Mouse (Mus musculus): ENCODE measurements around the gene Smtnl2.
"Not testable (repeated sequence)": the region's sequence is repeated elsewhere in the genome, so short reads cannot be mapped to it uniquely, and the experiment has no call there.

The Smtnl2 gene

GRCm38 (mm10) chr11:72411093-72411921 lies at the start of gene Smtnl2:
TSS of gene Smtnl2 (minus strand) at chr11:72411713.
- DNase-seq (ENCODE audit: low read depth) = peak; percentile 30

DNA sequence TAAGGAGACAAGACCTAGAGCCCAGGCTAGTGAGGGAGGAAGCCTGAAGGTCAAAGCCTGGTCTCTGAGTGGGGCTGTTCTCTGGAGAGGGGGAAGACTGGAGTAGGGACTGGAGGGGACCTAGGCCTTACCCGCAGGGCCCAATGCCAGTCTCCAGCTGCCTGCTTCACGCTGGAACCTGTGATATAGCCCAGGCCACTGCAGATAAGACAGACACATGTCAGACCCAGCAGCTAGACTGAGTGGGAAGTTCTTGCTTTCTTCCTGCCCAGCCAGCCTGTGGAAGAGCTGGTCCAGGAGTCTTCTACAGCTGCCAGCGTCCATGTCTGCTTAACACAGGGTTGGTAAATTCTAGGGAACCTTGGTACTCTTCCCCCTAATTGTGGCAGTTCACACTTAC lies 47.0 kb upstream of the Smtnl2 start:
- DNase-seq (ENCODE audit: low read depth) = no peak

- DNase-seq (ENCODE audit: low read depth) = no peak
Measured at GRCm38 (mm10) chr11:72457995-72458496, 46.5 kb upstream of the Smtnl2 start.

DNA sequence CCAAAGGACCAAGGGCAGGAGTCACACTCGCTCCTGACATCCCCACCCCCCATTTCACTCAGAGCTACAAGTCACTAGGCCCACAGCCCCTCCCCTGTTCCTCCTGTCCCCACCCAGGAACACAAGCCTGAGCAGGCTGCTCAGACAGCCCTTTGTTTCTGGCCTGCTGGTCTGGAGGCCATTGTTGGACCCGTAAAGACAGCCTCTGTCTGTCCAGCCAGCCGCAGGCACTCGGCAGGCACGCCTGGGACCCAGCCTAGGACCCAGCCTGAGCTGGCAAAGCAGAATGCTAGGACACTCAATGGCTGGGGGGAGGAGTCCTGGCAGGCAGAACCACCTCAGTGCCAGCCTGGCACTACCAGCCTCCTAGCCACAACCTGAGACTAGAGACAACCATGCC lies 44.2 kb upstream of the Smtnl2 start:
- DNase-seq (ENCODE audit: low read depth) = no peak

- no peak for DNase-seq (ENCODE audit: low read depth)
Measured at GRCm38 (mm10) chr11:72453105-72453953, 41.8 kb upstream of the Smtnl2 start.

- no peak for DNase-seq (ENCODE audit: low read depth)
Measured at GRCm38 (mm10) chr11:72452140-72452665, 40.7 kb upstream of the Smtnl2 start.

DNA sequence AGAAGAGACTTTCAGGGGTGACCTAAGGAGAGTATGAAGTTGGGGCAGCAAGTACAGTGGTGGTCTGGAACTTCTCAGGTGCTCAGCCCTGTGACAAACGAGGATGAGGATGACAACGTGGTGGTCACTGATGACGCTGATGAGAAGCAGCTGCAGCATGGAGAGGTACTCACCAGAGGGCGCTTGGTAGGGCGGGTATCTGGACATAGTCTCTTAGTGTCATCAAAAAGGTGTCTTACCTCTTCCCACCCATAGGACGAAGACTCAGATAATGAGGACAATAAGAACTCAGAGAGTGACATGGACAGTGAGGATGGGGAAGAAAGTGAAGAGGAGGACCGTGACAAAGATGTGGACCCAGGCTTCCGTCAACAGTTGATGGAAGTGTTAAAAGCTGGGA lies 36.0 kb upstream of the Smtnl2 start:
- no peak for DNase-seq (ENCODE audit: low read depth)

- peak; percentile 76 for DNase-seq (ENCODE audit: low read depth)
Measured at GRCm38 (mm10) chr11:72446311-72447105, 35.0 kb upstream of the Smtnl2 start.

DNA sequence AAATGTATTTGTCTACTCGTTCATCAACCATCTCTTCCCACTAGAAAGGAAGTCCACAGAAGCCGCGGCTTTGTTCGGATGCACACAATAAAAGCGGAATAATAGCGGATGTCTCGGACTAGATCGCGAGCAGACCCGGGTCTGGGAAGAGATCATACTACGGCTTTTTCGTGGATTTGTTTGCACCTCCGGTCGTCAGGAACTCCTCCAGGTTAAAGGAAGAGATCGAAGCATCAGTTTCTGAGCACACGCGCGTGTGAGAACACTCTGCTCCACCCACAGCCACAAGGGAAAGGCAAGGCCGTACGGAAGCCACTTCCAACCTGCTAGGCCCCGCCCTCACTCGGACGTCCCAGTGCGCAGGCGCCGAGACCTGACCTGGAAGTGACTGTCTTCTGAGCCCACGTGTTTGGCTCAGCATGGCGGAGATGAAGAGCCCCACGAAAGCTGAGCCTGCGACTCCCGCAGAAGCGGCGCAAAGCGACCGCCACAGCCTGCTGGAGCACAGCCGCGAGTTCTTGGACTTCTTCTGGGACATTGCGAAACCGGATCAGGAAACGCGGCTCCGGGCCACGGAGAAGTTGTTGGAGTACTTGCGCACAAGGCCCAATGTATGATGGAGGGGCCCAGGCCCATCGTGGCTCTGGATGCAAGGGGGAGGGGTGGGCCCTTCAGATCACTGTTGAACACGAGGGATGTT lies 29.6 kb upstream of the Smtnl2 start, which contains the start of gene Mybbp1a:
Mybbp1a (plus strand) TSS at position 391 of the 700 bp plus-strand sequence.
- peak; percentile 98 for DNase-seq (ENCODE audit: low read depth)

DNA sequence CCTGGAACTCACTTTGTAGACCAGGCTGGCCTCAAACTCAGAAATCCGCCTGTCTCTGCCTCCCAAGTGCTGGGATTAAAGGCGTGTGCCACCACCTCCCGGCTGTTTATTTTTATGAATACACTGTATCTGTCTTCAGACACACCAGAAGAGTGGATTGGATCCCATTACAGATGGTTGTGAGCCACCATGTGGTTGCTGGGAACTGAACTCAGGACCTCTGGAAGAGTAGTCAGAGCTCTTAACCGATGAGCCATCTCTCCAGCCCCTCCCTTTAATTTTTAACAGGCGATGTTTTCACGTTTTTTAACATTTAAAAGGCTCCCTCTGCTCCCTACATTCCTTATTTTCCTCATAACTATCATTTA lies 29.1 kb upstream of the Smtnl2 start:
- DNase-seq (ENCODE audit: low read depth) = not testable (repeated sequence)

- DNase-seq (ENCODE audit: low read depth) = no peak
Measured at GRCm38 (mm10) chr11:72438411-72438810, 26.9 kb upstream of the Smtnl2 start.

DNA sequence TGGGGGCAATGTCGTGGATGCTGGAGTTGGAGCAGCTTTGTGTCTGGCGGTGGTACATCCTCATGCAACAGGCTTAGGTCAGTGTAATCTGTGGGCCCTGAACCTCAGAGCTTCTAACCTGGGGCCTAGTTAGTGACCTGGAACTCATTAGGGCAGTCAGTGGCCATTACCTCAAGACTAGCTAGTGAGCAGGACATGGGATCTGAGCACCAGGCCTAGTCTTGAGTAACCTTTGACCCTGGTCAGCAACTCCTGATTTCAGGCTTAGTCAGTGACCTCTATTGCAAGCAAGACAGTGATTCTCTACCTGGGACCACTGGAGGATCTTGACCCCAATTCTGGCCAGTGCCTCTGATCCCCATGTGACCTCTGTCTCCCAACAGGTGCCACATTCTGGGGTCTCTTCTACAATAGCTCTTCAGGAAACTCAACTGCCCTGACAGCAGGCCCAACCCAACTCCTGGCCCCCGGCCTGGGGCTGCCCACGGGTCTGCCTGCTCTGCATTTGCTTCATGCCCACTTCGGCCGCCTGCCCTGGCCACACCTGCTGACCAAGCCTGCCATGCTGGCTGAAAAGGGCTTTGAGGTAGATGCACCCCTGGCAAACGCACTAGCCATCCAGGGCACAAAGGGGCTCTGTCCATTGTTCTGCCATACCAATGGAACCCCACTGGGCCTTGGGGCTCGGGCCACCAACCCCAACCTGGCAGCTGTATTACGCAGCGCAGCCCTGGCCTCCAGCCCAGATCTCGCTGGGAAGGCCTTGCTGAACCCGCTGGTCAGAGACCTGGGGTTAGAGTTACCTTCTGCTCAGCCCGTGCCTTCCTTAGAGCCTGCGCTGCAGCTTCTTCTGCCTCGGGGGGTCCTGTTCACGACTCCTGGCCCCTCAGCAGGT lies 25.5 kb upstream of the Smtnl2 start:
- DNase-seq (ENCODE audit: low read depth) = no peak

GRCm38 (mm10) chr11:72436271-72436670 lies 24.8 kb upstream of the Smtnl2 start:
- DNase-seq (ENCODE audit: low read depth) = no peak

DNA sequence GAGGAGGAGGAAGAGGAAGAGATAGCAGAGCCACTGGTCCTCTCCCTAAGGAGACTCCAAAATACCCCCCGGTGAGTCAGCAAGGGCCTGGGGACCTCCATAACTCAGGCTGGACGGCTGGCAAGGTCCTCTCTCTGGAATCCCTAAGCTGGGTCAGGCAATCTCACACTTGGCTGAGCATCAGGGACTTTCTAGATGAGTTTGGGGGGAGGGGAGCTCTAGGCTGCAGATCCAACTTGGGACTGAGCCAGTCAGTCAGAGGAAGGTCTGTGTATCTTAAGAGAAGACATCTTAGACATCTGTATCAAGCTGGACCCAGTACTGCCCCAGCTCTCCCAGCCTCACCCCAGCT lies 24.2 kb upstream of the Smtnl2 start:
- no peak for DNase-seq (ENCODE audit: low read depth)

DNA sequence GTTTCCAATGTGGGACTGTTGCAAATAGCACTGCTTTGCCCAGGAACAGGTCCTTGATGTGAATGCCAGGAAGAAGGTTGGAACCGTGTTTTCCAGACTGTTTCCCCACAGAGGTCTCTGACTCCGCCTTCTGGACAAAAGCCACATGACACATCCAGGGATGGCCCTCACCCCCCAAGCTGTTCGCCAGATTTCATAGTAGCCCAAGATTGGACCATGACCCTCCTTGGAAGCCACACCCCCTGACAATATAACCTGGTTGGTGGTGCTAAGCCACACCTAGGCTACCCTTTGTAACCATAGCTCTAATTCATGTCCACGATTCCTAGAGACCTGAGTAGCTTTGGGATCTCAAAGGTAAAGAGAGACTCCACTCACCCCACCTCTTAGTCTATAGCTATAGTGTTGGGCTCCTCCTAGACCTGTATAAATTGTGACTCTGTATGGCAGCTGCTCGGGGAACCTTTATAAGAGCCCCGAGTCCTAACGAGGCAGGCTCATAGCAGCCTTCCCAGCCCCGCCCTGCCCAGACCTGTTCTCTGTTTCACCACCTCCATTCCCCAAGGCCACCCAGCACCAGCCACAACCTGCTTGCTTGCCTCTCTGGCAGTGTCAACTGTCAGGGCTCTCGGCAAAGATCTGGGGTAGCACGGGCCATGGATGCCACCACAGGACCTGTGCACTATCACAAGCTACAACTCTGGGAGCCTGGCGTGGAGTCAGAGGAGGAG lies 23.6 kb upstream of the Smtnl2 start, which contains the start of gene Ggt6:
Ggt6 (plus strand) TSS at position 564 of the 731 bp plus-strand sequence.
- no peak for DNase-seq (ENCODE audit: low read depth)

DNA sequence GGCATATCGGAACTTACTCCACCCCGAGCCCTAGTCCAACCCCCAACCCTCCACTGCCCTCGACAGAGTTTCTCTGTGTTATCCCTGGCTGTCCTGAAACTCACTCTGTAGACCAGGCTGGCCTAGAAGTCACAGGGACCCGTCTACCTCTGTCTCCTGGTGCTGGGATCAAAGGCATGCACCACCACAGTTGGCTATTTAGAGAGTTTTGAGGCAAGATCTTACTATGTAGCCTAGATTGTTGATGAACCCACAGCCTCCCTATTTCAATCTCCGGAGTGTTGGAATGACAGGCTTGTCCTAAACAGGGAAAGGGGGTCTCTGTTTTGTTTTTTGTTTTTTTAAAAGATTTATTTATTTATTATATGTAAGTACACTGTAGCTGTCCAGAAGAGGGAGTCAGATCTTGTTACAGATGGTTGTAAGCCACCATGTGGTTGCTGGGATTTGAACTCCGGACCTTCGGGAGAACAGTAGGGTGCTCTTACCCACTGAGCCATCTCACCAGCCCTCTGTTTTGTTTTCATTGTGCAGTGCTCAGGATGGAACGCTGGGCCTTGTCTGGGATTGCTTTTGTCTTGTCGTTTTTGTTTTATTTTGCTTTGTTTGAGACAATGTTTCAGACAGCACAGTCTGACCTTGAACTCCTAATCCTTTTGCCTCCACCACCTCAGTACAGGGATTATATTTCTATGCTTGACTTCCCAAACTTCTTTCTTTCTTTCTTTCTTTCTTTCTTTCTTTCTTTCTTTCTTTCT lies 19.0 kb upstream of the Smtnl2 start:
- not testable (repeated sequence) for DNase-seq (ENCODE audit: low read depth)

GRCm38 (mm10) chr11:72429288-72429690 lies 17.8 kb upstream of the Smtnl2 start:
- peak; percentile 90 for DNase-seq (ENCODE audit: low read depth)

DNA sequence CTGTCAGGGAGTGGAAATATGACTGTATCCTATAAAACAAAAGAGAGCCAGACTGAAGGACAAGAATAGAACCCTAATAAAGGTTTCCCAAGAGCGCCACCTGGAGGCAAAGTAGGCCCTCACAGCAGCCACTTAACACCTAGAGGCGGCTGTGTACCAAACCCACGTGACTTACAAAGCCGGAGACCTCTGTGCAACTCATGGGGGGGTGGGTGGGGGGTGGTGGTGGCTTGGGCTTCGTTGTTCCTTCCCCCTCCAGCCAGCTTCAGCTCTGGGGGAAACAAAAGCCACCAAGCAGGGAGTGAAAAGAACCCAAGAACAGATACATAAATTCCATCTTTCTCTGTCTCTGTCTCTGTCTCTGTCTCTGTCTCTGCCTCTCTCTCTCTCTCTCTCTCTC lies 17.2 kb upstream of the Smtnl2 start:
- DNase-seq (ENCODE audit: low read depth) = peak; percentile 90

DNA sequence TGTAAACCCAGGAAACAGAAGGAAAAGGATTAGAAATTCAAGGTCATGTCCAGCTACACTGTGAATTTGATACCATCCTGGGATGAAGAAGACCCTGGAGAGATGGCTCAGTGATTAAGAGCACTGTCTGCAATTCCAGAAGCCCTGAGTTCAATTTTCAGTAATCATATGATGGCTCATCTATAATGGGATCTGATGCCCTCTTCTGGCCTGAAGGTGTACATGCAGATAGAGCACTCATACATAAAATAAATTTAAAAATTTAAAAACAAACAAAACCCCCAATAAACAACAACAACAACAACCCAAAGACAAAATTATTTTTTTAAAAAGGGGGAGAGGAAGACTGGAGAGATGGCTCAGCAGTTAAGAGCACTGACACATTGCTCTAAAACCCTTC lies 15.4 kb upstream of the Smtnl2 start:
- DNase-seq (ENCODE audit: low read depth) = peak; percentile 30

Measured in induced T-regulatory cell, adult 2 months (primary cell).